Mouse (Mus musculus): ENCODE measurements at regions not wholly inside any gene's neighbourhood (a gene's known extent, or its start where the extent isn't known, plus 50 kb on each side); places are given as distances from the start of the nearest gene placed in this dataset.

GRCm38 (mm10) chr1:88578231-88578620 is 68.4 kb upstream of the Glrp1 start:
- H3K36me3 ChIP-seq (ENCODE audit: insufficient read depth, low read length): no peaks in the 10 kb centered on the region
- ATAC-seq (ENCODE audit: low FRiP score, low TSS enrichment): no peak
- H3K27me3 ChIP-seq (ENCODE audit: insufficient read depth, low read length): no peaks in the 10 kb centered on the region
- no peak overlapping the region for H3K4me3 ChIP-seq (ENCODE audit: low read length)
- no peak overlapping the region for H3K4me2 ChIP-seq (replicated peaks; ENCODE audit: low read depth, low read length)
- no peak overlapping the region for H3K9ac ChIP-seq (replicated peaks; ENCODE audit: low read length)
- H3K4me1 ChIP-seq (ENCODE audit: insufficient read depth, low read length): no peaks in the 10 kb centered on the region
- H3K9me3 ChIP-seq (ENCODE audit: low read length): no peaks in the 10 kb centered on the region
- H3K27ac ChIP-seq (ENCODE audit: low read length): no peak overlapping the region

- Histone ChIP-seq H3K36me3 (ENCODE audit: insufficient read depth, low read length) (no peaks in the 10 kb centered on the region), H3K4me2 (replicated peaks; ENCODE audit: low read depth, low read length) (no peak overlapping the region), H3K9me3 (ENCODE audit: low read length) (no peaks in the 10 kb centered on the region), H3K27ac (ENCODE audit: low read length) (no peak overlapping the region), H3K27me3 (ENCODE audit: insufficient read depth, low read length) (no peaks in the 10 kb centered on the region), H3K4me1 (ENCODE audit: insufficient read depth, low read length) (no peaks in the 10 kb centered on the region), H3K4me3 (ENCODE audit: low read length) (no peak overlapping the region), H3K9ac (replicated peaks; ENCODE audit: low read length) (no peak overlapping the region)
- 44% methylated on average over 12 of the region's 12 CpGs for WGBS
- no peak for ATAC-seq (ENCODE audit: low FRiP score, low TSS enrichment)
Observed at GRCm38 (mm10) chr1:88577498-88578230, 67.8 kb upstream of the Glrp1 start.

- no peak for ATAC-seq (ENCODE audit: low FRiP score, low TSS enrichment)
- 76% methylated on average over 14 of the region's 14 CpGs for WGBS
- H3K4me1 ChIP-seq (ENCODE audit: insufficient read depth, low read length): no peaks in the 10 kb centered on the region
- H3K9ac ChIP-seq (replicated peaks; ENCODE audit: low read length): no peak overlapping the region
- no peak overlapping the region for H3K27ac ChIP-seq (ENCODE audit: low read length)
- no peak overlapping the region for H3K4me2 ChIP-seq (replicated peaks; ENCODE audit: low read depth, low read length)
- no peaks in the 10 kb centered on the region for H3K27me3 ChIP-seq (ENCODE audit: insufficient read depth, low read length)
- no peak overlapping the region for H3K4me3 ChIP-seq (ENCODE audit: low read length)
- no peaks in the 10 kb centered on the region for H3K36me3 ChIP-seq (ENCODE audit: insufficient read depth, low read length)
- 0 out of 2 replicates have a peak, but pooled peaks cover under 1% of the 10 kb centered on the region for H3K9me3 ChIP-seq (ENCODE audit: low read length)
Observed at GRCm38 (mm10) chr1:88575917-88576669, 66.2 kb upstream of the Glrp1 start.

- WGBS: 65% methylated on average over 4 of the region's 4 CpGs
Observed at GRCm38 (mm10) chr1:88575291-88575690, 65.4 kb upstream of the Glrp1 start.

GRCm38 (mm10) chr1:88572161-88572560 is 62.3 kb upstream of the Glrp1 start:
- no peak overlapping the region for H3K9ac ChIP-seq (replicated peaks; ENCODE audit: low read length)
- no peaks in the 10 kb centered on the region for H3K27me3 ChIP-seq (ENCODE audit: insufficient read depth, low read length)
- ATAC-seq (ENCODE audit: low FRiP score, low TSS enrichment): no peak
- H3K4me2 ChIP-seq (replicated peaks; ENCODE audit: low read depth, low read length): no peak overlapping the region
- no peak overlapping the region for H3K27ac ChIP-seq (ENCODE audit: low read length)
- no peak overlapping the region for H3K4me3 ChIP-seq (ENCODE audit: low read length)
- 0 out of 2 replicates have a peak, but pooled peaks cover 2% of the 10 kb centered on the region for H3K9me3 ChIP-seq (ENCODE audit: low read length)
- 90% methylated on average over 13 of the region's 13 CpGs for WGBS
- no peaks in the 10 kb centered on the region for H3K4me1 ChIP-seq (ENCODE audit: insufficient read depth, low read length)
- H3K36me3 ChIP-seq (ENCODE audit: insufficient read depth, low read length): no peaks in the 10 kb centered on the region

More at GRCm38 (mm10) chr1:88575291-88575690, 65.4 kb upstream of the Glrp1 start:
- Histone ChIP-seq H3K27ac (ENCODE audit: low read length) (no peak overlapping the region), H3K27me3 (ENCODE audit: insufficient read depth, low read length) (no peaks in the 10 kb centered on the region), H3K4me2 (replicated peaks; ENCODE audit: low read depth, low read length) (no peak overlapping the region), H3K4me1 (ENCODE audit: insufficient read depth, low read length) (no peaks in the 10 kb centered on the region), H3K4me3 (ENCODE audit: low read length) (no peak overlapping the region), H3K36me3 (ENCODE audit: insufficient read depth, low read length) (no peaks in the 10 kb centered on the region), H3K9me3 (ENCODE audit: low read length) (0 out of 2 replicates have a peak, but pooled peaks cover 2% of the 10 kb centered on the region), H3K9ac (replicated peaks; ENCODE audit: low read length) (no peak overlapping the region)
- ATAC-seq (ENCODE audit: low FRiP score, low TSS enrichment): no peak

GRCm38 (mm10) chr1:88568447-88569053 is 58.7 kb upstream of the Glrp1 start:
- Histone ChIP-seq H3K9ac (replicated peaks; ENCODE audit: low read length) (no peak overlapping the region), H3K4me2 (replicated peaks; ENCODE audit: low read depth, low read length) (no peak overlapping the region), H3K27ac (ENCODE audit: low read length) (no peak overlapping the region), H3K4me1 (ENCODE audit: insufficient read depth, low read length) (no peaks in the 10 kb centered on the region), H3K9me3 (ENCODE audit: low read length) (0 out of 2 replicates have a peak, but pooled peaks cover 2% of the 10 kb centered on the region), H3K27me3 (ENCODE audit: insufficient read depth, low read length) (no peaks in the 10 kb centered on the region), H3K4me3 (ENCODE audit: low read length) (no peak overlapping the region), H3K36me3 (ENCODE audit: insufficient read depth, low read length) (no peaks in the 10 kb centered on the region)
- ATAC-seq (ENCODE audit: low FRiP score, low TSS enrichment): no peak
- WGBS: 89% methylated on average over 6 of the region's 6 CpGs

- Histone ChIP-seq H3K9me3 (ENCODE audit: low read length) (0 out of 2 replicates have a peak, but pooled peaks cover 2% of the 10 kb centered on the region), H3K9ac (replicated peaks; ENCODE audit: low read length) (no peak overlapping the region), H3K27me3 (ENCODE audit: insufficient read depth, low read length) (no peaks in the 10 kb centered on the region), H3K4me2 (replicated peaks; ENCODE audit: low read depth, low read length) (no peak overlapping the region), H3K4me1 (ENCODE audit: insufficient read depth, low read length) (no peaks in the 10 kb centered on the region), H3K4me3 (ENCODE audit: low read length) (no peak overlapping the region), H3K36me3 (ENCODE audit: insufficient read depth, low read length) (no peaks in the 10 kb centered on the region), H3K27ac (ENCODE audit: low read length) (no peak overlapping the region)
- 86% methylated on average over 1 of the region's 1 CpGs for WGBS
- no peak for ATAC-seq (ENCODE audit: low FRiP score, low TSS enrichment)
Observed at GRCm38 (mm10) chr1:88567198-88567597, 57.3 kb upstream of the Glrp1 start.

GRCm38 (mm10) chr1:88566426-88566825 is 56.6 kb upstream of the Glrp1 start:
- Histone ChIP-seq H3K9ac (replicated peaks; ENCODE audit: low read length) (no peak overlapping the region), H3K27me3 (ENCODE audit: insufficient read depth, low read length) (no peaks in the 10 kb centered on the region), H3K36me3 (ENCODE audit: insufficient read depth, low read length) (no peaks in the 10 kb centered on the region), H3K4me3 (ENCODE audit: low read length) (no peak overlapping the region), H3K4me1 (ENCODE audit: insufficient read depth, low read length) (no peaks in the 10 kb centered on the region), H3K9me3 (ENCODE audit: low read length) (0 out of 2 replicates have a peak, but pooled peaks cover 2% of the 10 kb centered on the region), H3K4me2 (replicated peaks; ENCODE audit: low read depth, low read length) (no peak overlapping the region), H3K27ac (ENCODE audit: low read length) (no peak overlapping the region)
- ATAC-seq (ENCODE audit: low FRiP score, low TSS enrichment): no peak

- Histone ChIP-seq H3K36me3 (ENCODE audit: insufficient read depth, low read length) (no peaks in the 10 kb centered on the region), H3K9ac (replicated peaks; ENCODE audit: low read length) (no peak overlapping the region), H3K9me3 (ENCODE audit: low read length) (no peaks in the 10 kb centered on the region), H3K27ac (ENCODE audit: low read length) (no peak overlapping the region), H3K4me2 (replicated peaks; ENCODE audit: low read depth, low read length) (no peak overlapping the region), H3K4me1 (ENCODE audit: insufficient read depth, low read length) (peaks cover under 1% of the 10 kb centered on the region; the same call in 1 of the 2 replicates), H3K4me3 (ENCODE audit: low read length) (no peak overlapping the region), H3K27me3 (ENCODE audit: insufficient read depth, low read length) (no peaks in the 10 kb centered on the region)
- 84% methylated on average over 4 of the region's 4 CpGs for WGBS
- ATAC-seq (ENCODE audit: low FRiP score, low TSS enrichment): no peak
Observed at GRCm38 (mm10) chr1:88564825-88565224, 55.0 kb upstream of the Glrp1 start.
